Mouse (Mus musculus) testis, adult 2 months (tissue): ENCODE results near the gene Ddah1. TPM values are rescaled to one million over a fixed set of nuclear protein-coding genes. Genes with fewer than 3 reads are reported as not detected.

Experiments used
- H3K27ac ChIP-seq: fragments of 200-500 bp; 2 replicates; pipeline ENCODE4 v1.5.1; 2012; ENCODE audit warnings: low read depth, low read length; ENCODE audit not compliant: control insufficient read depth, insufficient read depth
- H3K27me3 ChIP-seq: fragments of 200-500 bp; 2 replicates; pipeline ENCODE4 v1.6.1; 2012; ENCODE audit warnings: mild to moderate bottlenecking, low read length, moderate library complexity; ENCODE audit not compliant: control insufficient read depth, insufficient read depth
- H3K36me3 ChIP-seq: fragments of 200-500 bp; 2 replicates; pipeline ENCODE4 v1.6.1; 2012; ENCODE audit warnings: mild to moderate bottlenecking, low read length; ENCODE audit not compliant: control insufficient read depth, insufficient read depth
- H3K4me1 ChIP-seq: fragments of 200-500 bp; 2 replicates; pipeline ENCODE4 v1.6.1; 2012; ENCODE audit warnings: low read length; ENCODE audit not compliant: control insufficient read depth, insufficient read depth
- H3K4me3 ChIP-seq: fragments of 200-500 bp; 2 replicates; pipeline ENCODE4 v1.5.1; 2012; ENCODE audit warnings: low read depth, mild to moderate bottlenecking, low read length, moderate library complexity, mixed read lengths; ENCODE audit not compliant: control insufficient read depth
- CTCF ChIP-seq: fragments of 200-500 bp; IDR thresholded peaks from 2 replicates; pipeline ENCODE4 v1.5.1; 2012; ENCODE audit warnings: low read depth, mild to moderate bottlenecking, inconsistent platforms, low read length, moderate library complexity; ENCODE audit not compliant: control insufficient read depth, insufficient read depth, insufficient replicate concordance
- POLR2A ChIP-seq: fragments of 200-500 bp; IDR thresholded peaks from 2 replicates; pipeline ENCODE4 v1.6.1; 2012; ENCODE audit warnings: low read depth, mild to moderate bottlenecking, inconsistent platforms, low read length, moderate library complexity; ENCODE audit not compliant: control insufficient read depth
- polyA plus RNA-seq: library from polyadenylated mRNA; depleted of rRNA; stranded (reverse); fragments of >200 nt; gene quantifications from 2 replicates; pipeline ENCODE4 v1.2.3, GENCODE M21; 2012

Gene Ddah1
- polyA plus RNA-seq, 1 experiment, result 11.0 TPM

GRCm38 (mm10) chr3:145768439-145768838 is 10.0 kb downstream of the Ddah1 start:
- no peak overlapping the region for H3K27ac ChIP-seq
- TF ChIP-seq POLR2A, result no peak
- no peak for TF ChIP-seq CTCF
- no peaks in the 10 kb centered on the region for H3K36me3 ChIP-seq
- no peaks in the 10 kb centered on the region for H3K27me3 ChIP-seq
- H3K4me3 ChIP-seq, result no peak overlapping the region
- H3K4me1 ChIP-seq, result no peaks in the 10 kb centered on the region

- no peak overlapping the region for H3K4me3 ChIP-seq
Measured at GRCm38 (mm10) chr3:145773384-145773783, 14.9 kb downstream of the Ddah1 start.

GRCm38 (mm10) chr3:145774336-145774735 is 15.9 kb downstream of the Ddah1 start:
- TF ChIP-seq CTCF (no peak), POLR2A (no peak)

More at GRCm38 (mm10) chr3:145773384-145773783, 14.9 kb downstream of the Ddah1 start:
- no peak overlapping the region for H3K27ac ChIP-seq
- TF ChIP-seq POLR2A, result no peak
- TF ChIP-seq CTCF, result no peak
- no peaks in the 10 kb centered on the region for H3K27me3 ChIP-seq
- H3K4me1 ChIP-seq, result no peaks in the 10 kb centered on the region; the same call in 1 of the 2 replicates
- no peaks in the 10 kb centered on the region for H3K36me3 ChIP-seq

GRCm38 (mm10) chr3:145775236-145775635 is 16.8 kb downstream of the Ddah1 start:
- H3K4me3 ChIP-seq, result no peak overlapping the region
- H3K27ac ChIP-seq, result no peak overlapping the region
- no peaks in the 10 kb centered on the region for H3K36me3 ChIP-seq
- no peaks in the 10 kb centered on the region; the same call in 1 of the 2 replicates for H3K4me1 ChIP-seq
- TF ChIP-seq POLR2A (no peak), CTCF (no peak)
- no peaks in the 10 kb centered on the region for H3K27me3 ChIP-seq

More at GRCm38 (mm10) chr3:145774336-145774735, 15.9 kb downstream of the Ddah1 start:
- H3K27me3 ChIP-seq, result no peaks in the 10 kb centered on the region
- H3K4me1 ChIP-seq, result no peaks in the 10 kb centered on the region; the same call in 1 of the 2 replicates
- H3K27ac ChIP-seq, result no peak overlapping the region
- peak overlapping the region; percentile 17 for H3K4me3 ChIP-seq
- no peaks in the 10 kb centered on the region for H3K36me3 ChIP-seq

- TF ChIP-seq CTCF (no peak), POLR2A (no peak)
- Histone ChIP-seq H3K4me1 (no peaks in the 10 kb centered on the region; the same call in 1 of the 2 replicates), H3K27me3 (no peaks in the 10 kb centered on the region), H3K27ac (no peak overlapping the region), H3K4me3 (no peak overlapping the region), H3K36me3 (no peaks in the 10 kb centered on the region)
Measured at GRCm38 (mm10) chr3:145775862-145776261, 17.4 kb downstream of the Ddah1 start.

- Histone ChIP-seq H3K36me3 (no peaks in the 10 kb centered on the region), H3K27me3 (no peaks in the 10 kb centered on the region), H3K4me1 (no peaks in the 10 kb centered on the region; the same call in 1 of the 2 replicates), H3K27ac (no peak overlapping the region), H3K4me3 (no peak overlapping the region)
- TF ChIP-seq POLR2A, result no peak
- TF ChIP-seq CTCF, result no peak
Measured at GRCm38 (mm10) chr3:145777006-145777405, 18.5 kb downstream of the Ddah1 start.

GRCm38 (mm10) chr3:145778406-145778922 is 20.0 kb downstream of the Ddah1 start:
- Histone ChIP-seq H3K36me3 (no peaks in the 10 kb centered on the region), H3K4me3 (no peak overlapping the region), H3K27ac (no peak overlapping the region), H3K4me1 (no peaks in the 10 kb centered on the region; the same call in 1 of the 2 replicates), H3K27me3 (no peaks in the 10 kb centered on the region)
- TF ChIP-seq CTCF (no peak), POLR2A (no peak)
